19 mouse cellular contexts compared by ENCODE assay signal in the genomic region with DNA sequence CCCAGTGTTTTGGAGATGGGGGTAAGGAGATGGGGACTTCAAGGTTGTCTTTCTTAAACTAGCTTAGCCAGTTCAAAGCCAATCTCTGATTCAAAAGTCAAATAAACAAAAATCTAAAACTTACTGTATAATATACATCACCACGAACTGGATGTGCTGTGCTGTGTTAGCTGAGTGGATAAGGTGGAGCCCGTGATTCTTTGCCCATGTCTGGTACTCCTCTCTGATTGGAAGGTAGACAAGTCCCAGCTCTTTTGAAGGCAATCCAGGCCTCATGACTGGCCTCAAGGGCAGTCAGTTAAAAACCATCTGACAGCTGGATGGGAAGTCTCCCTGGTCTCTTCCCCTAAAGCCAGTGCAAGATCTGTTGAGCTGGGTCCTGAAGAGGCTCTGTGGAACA. TPM values are rescaled to one million over a fixed set of nuclear protein-coding genes. Genes with fewer than 3 reads are reported as not detected.
DNase-seq lines count a peak whose midpoint lies in the region; ATAC-seq and TF ChIP-seq lines count a peak whose summit lies in the region.
"Had no signal": no experiment of that assay in that cellular context is flagged by ENCODE, and none has a peak within 500 bp of the region (broad histone marks: within the 10 kb centered on the region; RNA-seq: fewer than 3 reads in every experiment).

No protein-coding gene starts in this region.

- no peak for TF ChIP-seq CTCF in heart, adult 2 months (IDR thresholded peaks at IDR 0.05)
- no peak for TF ChIP-seq CTCF in MEL (IDR thresholded peaks at IDR 0.05 in 2 of 3, conservative IDR thresholded peaks at IDR 0.05 in 1 of 3; ENCODE audit: control insufficient read depth in 1 of 3, insufficient read depth in 1 of 3, low read depth in 2 of 3, low read length in 3 of 3, poor library complexity in 1 of 3, severe bottlenecking in 1 of 3)

- no peaks in the 10 kb centered on the region for H3K79me2 ChIP-seq in heart, adult 2 months (replicated peaks; ENCODE audit: control insufficient read depth, insufficient read depth, low read length)
- no peaks in the 10 kb centered on the region; the same call in 1 of the 2 replicates for H3K79me2 ChIP-seq in MEL (ENCODE audit: control insufficient read depth, insufficient read depth, low read length, poor library complexity)

- TF ChIP-seq RAD21 in MEL (IDR thresholded peaks at IDR 0.05; ENCODE audit: low read depth, low read length), result no peak

- H3K4me3 ChIP-seq in heart, adult 2 months, result no peak overlapping the region
- H3K4me3 ChIP-seq in MEL (ENCODE audit: control insufficient read depth in 1 of 2, insufficient read depth in 1 of 2, low read depth in 2 of 2, low read length in 2 of 2), result no peak overlapping the region
- no peak overlapping the region for H3K4me3 ChIP-seq in hindbrain, embryonic 12.5 days
- H3K4me3 ChIP-seq: embryonic facial prominence, embryonic 10.5 days; embryonic facial prominence, embryonic 12.5 days; forebrain, embryonic 13.5 days; forebrain, embryonic 15.5 days had no signal

- no peak overlapping the region for H3K27ac ChIP-seq in heart, adult 2 months
- H3K27ac ChIP-seq in MEL (ENCODE audit: control insufficient read depth, low read depth, low read length), result peak overlapping the region; percentile 100
- no peak overlapping the region for H3K27ac ChIP-seq in hindbrain, embryonic 12.5 days
- H3K27ac ChIP-seq: embryonic facial prominence, embryonic 10.5 days; embryonic facial prominence, embryonic 12.5 days; forebrain, embryonic 13.5 days; forebrain, embryonic 15.5 days had no signal

- no peak for TF ChIP-seq EP300 in heart, adult 2 months (IDR thresholded peaks at IDR 0.05; ENCODE audit: insufficient read depth, low read depth, low read length)
- TF ChIP-seq EP300 in MEL (IDR thresholded peaks at IDR 0.05; ENCODE audit: low read depth in 1 of 2, low read length in 2 of 2), result no peak

- H3K36me3 ChIP-seq in heart, adult 2 months (ENCODE audit: control insufficient read depth, insufficient read depth, low read length), result no peaks in the 10 kb centered on the region
- H3K36me3 ChIP-seq in MEL (ENCODE audit: control insufficient read depth in 1 of 2, insufficient read depth in 2 of 2, low read length in 2 of 2), result peaks cover 0 to 35% of the 10 kb centered on the region in 2 experiments; a peak in 2 of 4 replicates
- H3K36me3 ChIP-seq in hindbrain, embryonic 12.5 days, result no peaks in the 10 kb centered on the region
- H3K36me3 ChIP-seq: embryonic facial prominence, embryonic 10.5 days; embryonic facial prominence, embryonic 12.5 days; forebrain, embryonic 15.5 days had no signal

- no peak overlapping the region for H3K4me2 ChIP-seq in hindbrain, embryonic 12.5 days (replicated peaks)
- H3K4me2 ChIP-seq: embryonic facial prominence, embryonic 12.5 days; forebrain, embryonic 13.5 days; forebrain, embryonic 15.5 days had no signal

- TF ChIP-seq POLR2A in heart, adult 2 months (IDR thresholded peaks at IDR 0.05; ENCODE audit: insufficient read depth, low read depth, low read length), result no peak
- no peak for TF ChIP-seq POLR2A in MEL (IDR thresholded peaks at IDR 0.05; ENCODE audit: control insufficient read depth in 1 of 2, insufficient read depth in 1 of 2, low read depth in 1 of 2, low read length in 2 of 2, poor library complexity in 1 of 2)

- ATAC-seq in hindbrain, embryonic 12.5 days (ENCODE audit: low FRiP score), result no peak
- ATAC-seq: forebrain, embryonic 13.5 days; forebrain, embryonic 15.5 days; forebrain, postnatal 0 days had no signal

- 83% methylated on average over 2 of the region's 2 CpGs for WGBS in heart, adult 2 months
- WGBS in hindbrain, embryonic 12.5 days, result 92% methylated on average over 2 of the region's 2 CpGs

- no peaks in the 10 kb centered on the region for H3K27me3 ChIP-seq in heart, adult 2 months (ENCODE audit: control insufficient read depth, insufficient read depth, low read length)
- no peaks in the 10 kb centered on the region for H3K27me3 ChIP-seq in MEL (ENCODE audit: control insufficient read depth in 1 of 2, insufficient read depth in 2 of 2, low read length in 2 of 2)
- peaks cover 2% of the 10 kb centered on the region; the same call in 1 of the 2 replicates for H3K27me3 ChIP-seq in hindbrain, embryonic 12.5 days
- H3K27me3 ChIP-seq: embryonic facial prominence, embryonic 12.5 days had no signal

- H3K9me3 ChIP-seq in MEL (replicated peaks; ENCODE audit: insufficient read depth, low read length), result no peaks in the 10 kb centered on the region
- H3K9me3 ChIP-seq in hindbrain, embryonic 12.5 days (replicated peaks), result no peaks in the 10 kb centered on the region; the same call in 1 of the 2 replicates
- H3K9me3 ChIP-seq: forebrain, embryonic 13.5 days; forebrain, embryonic 15.5 days had no signal

- DNase-seq in heart, postnatal 4 days, result peak; percentile 1
- no peak for DNase-seq in heart, adult 2 months
- DNase-seq in 416B (ENCODE audit: low read depth) (peak; percentile 63), MEL (ENCODE audit: low read depth, low spot score) (peak; percentile 72)
- no peak for DNase-seq in adrenal gland, adult 18-20 months (ENCODE audit: low spot score in 2 of 2)
- DNase-seq: adrenal gland, adult 8-10 months; adrenal gland, postnatal 14 days; adrenal gland, postnatal 36 days; cerebellum, adult 11-12 months; cerebellum, adult 2 months; cerebellum, adult 9-10 months; cerebellum, postnatal 10 days; cerebellum, postnatal 25 days; forebrain, postnatal 0 days had no signal

- intact Hi-C loops in heart, adult 2 months (cut with DNase I), result loop anchor here (5.0 kb wide), 3 partner anchors 34 to 104 kb away; a partner anchor contains a TSS

- H3K9ac ChIP-seq in heart, adult 2 months (ENCODE audit: low read depth, low read length), result no peak overlapping the region
- no peak overlapping the region; the same call in 1 of the 2 replicates for H3K9ac ChIP-seq in MEL (ENCODE audit: control insufficient read depth, low read depth, low read length, poor library complexity, severe bottlenecking)
- no peak overlapping the region for H3K9ac ChIP-seq in hindbrain, embryonic 12.5 days
- H3K9ac ChIP-seq: embryonic facial prominence, embryonic 12.5 days; forebrain, embryonic 13.5 days; forebrain, embryonic 15.5 days; forebrain, postnatal 0 days had no signal

- H3K4me1 ChIP-seq in heart, adult 2 months (ENCODE audit: control insufficient read depth, insufficient read depth, low read length), result no peaks in the 10 kb centered on the region; the same call in 1 of the 2 replicates
- peaks cover 6 to 33% of the 10 kb centered on the region in 2 experiments; a peak in 3 of 4 replicates for H3K4me1 ChIP-seq in MEL (ENCODE audit: control insufficient read depth in 1 of 2, insufficient read depth in 2 of 2, low read length in 2 of 2)
- H3K4me1 ChIP-seq in hindbrain, embryonic 12.5 days, result peaks cover 7% of the 10 kb centered on the region; the same call in 1 of the 2 replicates

TF ChIP-seq in MEL, 35 proteins besides CTCF, POLR2A, EP300 and RAD21:
- no peak for TF ChIP-seq MXI1 (IDR thresholded peaks at IDR 0.05; ENCODE audit: low read depth, low read length)
- TF ChIP-seq USF1 (IDR thresholded peaks at IDR 0.05; ENCODE audit: low read depth, low read length), result peak; percentile 14; the same call in 1 of the 2 replicates
- no peak for TF ChIP-seq MEF2A (IDR thresholded peaks at IDR 0.05; ENCODE audit: extremely low read depth, insufficient replicate concordance, low read depth, low read length, poor library complexity, severe bottlenecking)
- no peak for TF ChIP-seq RCOR1 (IDR thresholded peaks at IDR 0.05; ENCODE audit: low read depth, low read length)
- no peak for TF ChIP-seq USF2 (IDR thresholded peaks at IDR 0.05; ENCODE audit: borderline replicate concordance in 1 of 2, insufficient read depth in 1 of 2, low read depth in 1 of 2, low read length in 2 of 2)

RNA-seq across cellular contexts. Expression of a gene that starts 15.6 kb away (rescaled TPM):
- 10 to 100 TPM; 24.8 to 25.5 TPM for total RNA-seq in heart, postnatal 4 days (2021)
- 10 to 100 TPM; 17.9 to 20.8 TPM for total RNA-seq in heart, adult 2 months (2021)
- polyA plus RNA-seq in heart, adult 2 months (2012; rRNA removed), result 9.0 and 9.2 TPM in 2 replicates
- total RNA-seq in MEL (2012; rRNA removed), result 32.1 and 32.3 TPM in 2 replicates
- 10 to 100 TPM in 1 of 2 experiments, not detected in 1; 42.3 TPM for polyA plus RNA-seq in MEL (2012; ENCODE audit: insufficient read depth in 1 of 2, insufficient read length in 2 of 2, low read depth in 1 of 2, low replicate concordance in 2 of 2, missing spikeins in 1 of 2)
- polyA plus RNA-seq in hindbrain, embryonic 12.5 days (2016; fragmentation: Nextera tagmentation; extraction: Ambion mirVana), result 61.4 and 64.3 TPM in 2 replicates
- total RNA-seq in adrenal gland, adult 18-20 months (2021), result 10 to 100 TPM; 21.2 to 23.1 TPM

RNA-seq across cellular contexts. Expression of a gene that starts 30.8 kb away (rescaled TPM):
- total RNA-seq in heart, postnatal 4 days (2021), result 10 to 100 TPM; 25.5 to 27.4 TPM
- 10 to 100 TPM; 17.7 to 19.3 TPM for total RNA-seq in heart, adult 2 months (2021)
- 11.0 and 14.0 TPM in 2 replicates for polyA plus RNA-seq in heart, adult 2 months (2012; rRNA removed)
- total RNA-seq in MEL (2012; rRNA removed), result 25.0 and 28.0 TPM in 2 replicates
- polyA plus RNA-seq in MEL (2012; ENCODE audit: insufficient read depth in 1 of 2, insufficient read length in 2 of 2, low read depth in 1 of 2, low replicate concordance in 2 of 2, missing spikeins in 1 of 2), result 10 to 100 TPM in 1 of 2 experiments, not detected in 1; 30.4 TPM
- 52.0 and 52.5 TPM in 2 replicates for polyA plus RNA-seq in hindbrain, embryonic 12.5 days (2016; fragmentation: Nextera tagmentation; extraction: Ambion mirVana)
- total RNA-seq in adrenal gland, adult 18-20 months (2021), result 10 to 100 TPM; 22.3 to 24.9 TPM

RNA-seq across cellular contexts. Expression of a gene that starts 34.3 kb away (rescaled TPM):
- 10 to 100 TPM; 33.2 to 35.2 TPM for total RNA-seq in heart, postnatal 4 days (2021)
- 10 to 100 TPM; 13.8 to 15.8 TPM for total RNA-seq in heart, adult 2 months (2021)
- 7.5 and 13.4 TPM in 2 replicates for polyA plus RNA-seq in heart, adult 2 months (2012; rRNA removed)
- total RNA-seq in MEL (2012; rRNA removed), result 24.1 and 25.4 TPM in 2 replicates
- 10 to 100 TPM in 1 of 2 experiments, not detected in 1; 12.4 TPM for polyA plus RNA-seq in MEL (2012; ENCODE audit: insufficient read depth in 1 of 2, insufficient read length in 2 of 2, low read depth in 1 of 2, low replicate concordance in 2 of 2, missing spikeins in 1 of 2)
- 1.4 and 2.0 TPM in 2 replicates for polyA plus RNA-seq in hindbrain, embryonic 12.5 days (2016; fragmentation: Nextera tagmentation; extraction: Ambion mirVana)
- 1 to 10 TPM; 4.4 to 5.1 TPM for total RNA-seq in adrenal gland, adult 18-20 months (2021)

Comparison
In these comparisons a context has a peak if more than half of its experiments do, and no peak if none do; other contexts are left out.
1. DNase-seq: peak in heart, postnatal 4 days (single experiment), 416B (single experiment) and MEL (single experiment); none in heart, adult 2 months (0 of 2) and adrenal gland, adult 18-20 months (0 of 2).